Mouse (Mus musculus): ENCODE data around the gene Thra. TPM values are rescaled to one million over a fixed set of nuclear protein-coding genes. Genes with fewer than 3 reads are reported as not detected.

Gene Thra
- total and polyA plus RNA-seq, 2 experiments from 2014 or later: 44.0 to 234 TPM

DNA sequence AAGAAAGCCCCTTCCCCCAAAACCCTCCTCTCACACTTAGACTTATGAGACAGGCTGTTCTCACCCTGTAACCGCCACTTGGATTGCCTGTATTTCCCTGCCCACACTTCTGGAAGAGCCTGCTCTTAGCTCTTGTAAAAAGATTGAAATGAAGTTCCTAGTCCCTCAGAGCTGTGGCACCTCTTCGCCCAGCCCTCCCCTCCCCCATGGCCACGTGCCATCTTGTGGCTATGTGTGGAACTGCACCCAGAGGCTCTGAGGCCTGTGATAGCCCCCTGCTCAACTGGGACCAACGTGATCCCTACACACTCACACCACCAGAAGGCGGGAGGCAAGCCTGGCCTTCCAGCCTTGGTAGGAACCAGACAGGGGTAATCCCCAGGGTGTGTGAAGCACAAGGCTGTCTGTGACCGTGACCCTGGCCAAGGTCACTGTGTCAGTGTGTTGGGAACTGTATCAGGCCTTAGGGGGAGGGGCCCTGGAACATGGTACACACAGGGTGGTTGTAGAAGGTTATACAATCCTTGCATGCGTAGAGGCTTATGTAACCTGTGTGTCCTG is 14.3 kb downstream of the Thra start:
- WGBS: 17% methylated on average over 7 of the region's 7 CpGs
- Histone ChIP-seq H3K4me2 (ENCODE audit: low read depth, low read length) (no peak overlapping the region), H3K9ac (replicated peaks; ENCODE audit: low read depth, low read length) (0 out of 2 replicates have a peak overlapping the region, but pooled peaks have one; percentile 27), H3K27ac (ENCODE audit: low read depth) (peak overlapping the region; percentile 96), H3K4me1 (ENCODE audit: control insufficient read depth, insufficient read depth) (peaks cover 66% of the 10 kb centered on the region), H3K9me3 (replicated peaks; ENCODE audit: control insufficient read depth, low read length) (no peaks in the 10 kb centered on the region), H3K4me3 (ENCODE audit: low read depth, low read length) (no peak overlapping the region), H3K27me3 (ENCODE audit: control insufficient read depth, insufficient read depth, low read length) (no peaks in the 10 kb centered on the region), H3K36me3 (replicated peaks; ENCODE audit: control insufficient read depth, insufficient read depth, low read length) (peaks cover 36% of the 10 kb centered on the region)
- ATAC-seq (ENCODE audit: insufficient read depth, low read depth) (peak; percentile 60), DNase-seq (ENCODE audit: low spot score) (peak; percentile 82)
- peak; percentile 98 for TF ChIP-seq CTCF (IDR thresholded peaks at IDR 0.05; ENCODE audit: low read depth)
- peak; percentile 88 for TF ChIP-seq EP300 (IDR thresholded peaks at IDR 0.05; ENCODE audit: low read depth)

DNA sequence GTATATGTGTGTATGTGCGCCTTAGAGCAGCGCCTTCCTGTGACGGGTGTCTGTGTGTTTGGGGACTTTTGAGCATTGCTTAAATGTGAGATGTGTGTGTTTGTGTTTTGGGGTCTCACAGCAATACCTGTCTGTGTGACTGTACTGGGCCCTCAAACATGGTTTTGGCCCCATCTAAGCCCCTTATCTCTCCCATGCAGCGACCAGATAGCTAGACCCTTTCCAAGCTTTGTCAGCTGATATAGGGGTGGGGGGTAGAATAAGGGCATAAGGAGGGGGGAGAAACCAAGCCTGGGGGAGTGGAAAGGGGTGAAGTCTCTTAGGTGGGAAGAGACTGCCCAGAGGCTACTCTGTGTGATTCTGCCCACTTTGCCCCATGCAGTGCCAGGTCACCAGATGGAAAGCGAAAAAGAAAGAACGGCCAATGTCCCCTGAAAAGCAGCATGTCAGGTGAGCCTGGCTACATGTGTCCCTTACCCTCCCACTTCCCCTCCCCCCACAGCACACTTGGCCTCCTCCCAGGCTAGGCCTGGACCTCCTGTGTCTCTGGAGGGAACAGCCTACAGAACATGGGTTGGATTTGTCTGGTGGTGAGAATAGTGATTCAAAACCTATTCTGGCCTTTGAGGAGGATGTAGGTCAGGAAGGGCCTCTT is 15.4 kb downstream of the Thra start:
- ATAC-seq (ENCODE audit: insufficient read depth, low read depth): no peak
- Histone ChIP-seq H3K27ac (ENCODE audit: low read depth) (peak overlapping the region; percentile 96), H3K9ac (replicated peaks; ENCODE audit: low read depth, low read length) (no peak overlapping the region), H3K4me2 (ENCODE audit: low read depth, low read length) (no peak overlapping the region), H3K4me1 (ENCODE audit: control insufficient read depth, insufficient read depth) (peaks cover 54% of the 10 kb centered on the region), H3K9me3 (replicated peaks; ENCODE audit: control insufficient read depth, low read length) (no peaks in the 10 kb centered on the region), H3K27me3 (ENCODE audit: control insufficient read depth, insufficient read depth, low read length) (no peaks in the 10 kb centered on the region), H3K4me3 (ENCODE audit: low read depth, low read length) (no peak overlapping the region), H3K36me3 (replicated peaks; ENCODE audit: control insufficient read depth, insufficient read depth, low read length) (peaks cover 46% of the 10 kb centered on the region)
- WGBS: 81% methylated on average over 6 of the region's 6 CpGs
- TF ChIP-seq EP300 (IDR thresholded peaks at IDR 0.05; ENCODE audit: low read depth) (no peak), CTCF (IDR thresholded peaks at IDR 0.05; ENCODE audit: low read depth) (no peak)
- no peak for DNase-seq (ENCODE audit: low spot score)

DNA sequence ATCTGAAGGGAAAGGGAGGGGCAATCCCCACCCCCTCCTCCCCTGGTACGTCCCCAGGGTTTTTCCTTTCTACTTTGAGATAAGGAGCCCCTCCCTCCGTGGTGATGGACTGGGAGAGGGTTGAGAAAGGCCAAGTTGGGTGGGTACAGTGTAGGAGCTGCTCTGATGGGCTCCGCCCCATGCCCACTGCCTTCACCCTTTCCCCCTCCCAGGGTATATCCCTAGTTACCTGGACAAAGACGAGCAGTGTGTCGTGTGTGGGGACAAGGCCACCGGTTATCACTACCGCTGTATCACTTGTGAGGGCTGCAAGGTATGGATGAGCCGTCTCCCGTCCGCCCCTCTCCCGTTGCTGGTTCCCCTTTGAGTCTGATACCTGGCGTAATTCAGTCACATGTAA is 16.3 kb downstream of the Thra start:
- DNase-seq (ENCODE audit: low spot score) (no peak), ATAC-seq (ENCODE audit: insufficient read depth, low read depth) (no peak)
- no peaks in the 10 kb centered on the region for H3K9me3 ChIP-seq (replicated peaks; ENCODE audit: control insufficient read depth, low read length)
- no peak overlapping the region for H3K9ac ChIP-seq (replicated peaks; ENCODE audit: low read depth, low read length)
- no peak overlapping the region for H3K4me2 ChIP-seq (ENCODE audit: low read depth, low read length)
- H3K36me3 ChIP-seq (replicated peaks; ENCODE audit: control insufficient read depth, insufficient read depth, low read length): peaks cover 55% of the 10 kb centered on the region
- peaks cover 45% of the 10 kb centered on the region for H3K4me1 ChIP-seq (ENCODE audit: control insufficient read depth, insufficient read depth)
- WGBS: 81% methylated on average over 12 of the region's 12 CpGs
- no peak for TF ChIP-seq CTCF (IDR thresholded peaks at IDR 0.05; ENCODE audit: low read depth)
- no peak for TF ChIP-seq EP300 (IDR thresholded peaks at IDR 0.05; ENCODE audit: low read depth)
- no peak overlapping the region for H3K4me3 ChIP-seq (ENCODE audit: low read depth, low read length)
- H3K27ac ChIP-seq (ENCODE audit: low read depth): no peak overlapping the region
- H3K27me3 ChIP-seq (ENCODE audit: control insufficient read depth, insufficient read depth, low read length): no peaks in the 10 kb centered on the region

DNA sequence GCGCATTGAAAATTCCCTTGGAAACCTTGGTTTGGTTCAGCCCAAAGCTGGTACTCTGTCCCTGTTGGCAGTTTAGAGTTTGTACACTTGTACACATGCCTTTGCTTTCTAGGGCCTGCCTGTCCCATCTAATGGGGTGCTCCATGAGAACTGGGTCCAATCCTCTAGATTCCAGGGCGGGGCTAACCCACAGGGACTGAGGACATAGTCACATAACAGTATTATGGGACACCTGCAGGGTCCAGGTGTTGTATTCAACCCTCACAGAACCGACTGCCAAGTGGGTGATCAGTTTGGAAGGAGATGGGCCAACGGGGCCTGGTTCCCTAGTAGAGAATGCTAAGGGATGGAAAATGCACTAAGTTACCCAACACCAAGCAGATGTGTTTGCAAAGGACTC is 21.5 kb downstream of the Thra start:
- peaks cover 63% of the 10 kb centered on the region for H3K36me3 ChIP-seq (replicated peaks; ENCODE audit: control insufficient read depth, insufficient read depth, low read length)
- no peak overlapping the region for H3K9ac ChIP-seq (replicated peaks; ENCODE audit: low read depth, low read length)
- H3K4me2 ChIP-seq (ENCODE audit: low read depth, low read length): no peak overlapping the region
- H3K4me1 ChIP-seq (ENCODE audit: control insufficient read depth, insufficient read depth): peaks cover 18% of the 10 kb centered on the region
- no peak for TF ChIP-seq EP300 (IDR thresholded peaks at IDR 0.05; ENCODE audit: low read depth)
- TF ChIP-seq CTCF (IDR thresholded peaks at IDR 0.05; ENCODE audit: low read depth): no peak
- WGBS: 87% methylated on average over 4 of the region's 4 CpGs
- H3K9me3 ChIP-seq (replicated peaks; ENCODE audit: control insufficient read depth, low read length): no peaks in the 10 kb centered on the region
- H3K27ac ChIP-seq (ENCODE audit: low read depth): no peak overlapping the region
- no peak for DNase-seq (ENCODE audit: low spot score)
- H3K27me3 ChIP-seq (ENCODE audit: control insufficient read depth, insufficient read depth, low read length): no peaks in the 10 kb centered on the region
- H3K4me3 ChIP-seq (ENCODE audit: low read depth, low read length): no peak overlapping the region
- ATAC-seq (ENCODE audit: insufficient read depth, low read depth): no peak

DNA sequence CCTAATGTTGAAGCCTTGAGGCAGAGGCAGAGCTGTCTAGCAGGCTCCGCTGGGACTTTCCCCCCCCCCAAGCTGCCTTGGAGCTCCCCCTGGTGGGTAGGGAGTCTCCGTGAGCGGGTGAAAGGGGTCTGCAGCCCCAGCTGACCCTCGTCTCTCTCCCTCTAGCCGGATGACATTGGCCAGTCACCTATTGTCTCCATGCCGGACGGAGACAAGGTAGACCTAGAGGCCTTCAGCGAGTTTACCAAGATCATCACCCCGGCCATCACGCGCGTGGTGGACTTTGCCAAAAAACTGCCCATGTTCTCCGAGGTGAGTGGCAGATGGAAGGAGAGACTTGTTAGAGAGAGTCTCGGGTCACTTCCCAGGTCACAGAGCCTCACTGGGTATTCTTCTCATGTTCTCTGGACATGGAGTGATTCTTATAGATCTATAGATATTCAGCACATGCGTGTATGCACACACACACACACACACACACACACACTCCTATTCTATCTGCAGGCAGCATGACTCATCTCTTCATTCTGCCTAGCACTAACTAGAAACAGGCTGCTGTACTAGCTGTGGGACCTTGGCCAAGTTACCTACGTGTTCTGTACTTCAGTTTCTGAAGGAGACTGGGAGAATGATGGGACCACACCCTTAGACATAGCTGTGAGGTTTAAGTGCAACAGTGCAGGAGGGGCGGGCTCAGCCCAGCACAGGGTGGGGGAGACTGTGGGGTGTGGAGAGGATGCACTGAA is 22.5 kb downstream of the Thra start:
- H3K4me1 ChIP-seq (ENCODE audit: control insufficient read depth, insufficient read depth): peaks cover 28% of the 10 kb centered on the region
- no peak overlapping the region for H3K9ac ChIP-seq (replicated peaks; ENCODE audit: low read depth, low read length)
- H3K9me3 ChIP-seq (replicated peaks; ENCODE audit: control insufficient read depth, low read length): no peaks in the 10 kb centered on the region
- ATAC-seq (ENCODE audit: insufficient read depth, low read depth) (no peak), DNase-seq (ENCODE audit: low spot score) (no peak)
- H3K4me3 ChIP-seq (ENCODE audit: low read depth, low read length): no peak overlapping the region
- TF ChIP-seq EP300 (IDR thresholded peaks at IDR 0.05; ENCODE audit: low read depth) (no peak), CTCF (IDR thresholded peaks at IDR 0.05; ENCODE audit: low read depth) (peak; percentile 53)
- no peaks in the 10 kb centered on the region for H3K27me3 ChIP-seq (ENCODE audit: control insufficient read depth, insufficient read depth, low read length)
- peak overlapping the region; percentile 43 for H3K27ac ChIP-seq (ENCODE audit: low read depth)
- peaks cover 57% of the 10 kb centered on the region for H3K36me3 ChIP-seq (replicated peaks; ENCODE audit: control insufficient read depth, insufficient read depth, low read length)
- 56% methylated on average over 17 of the region's 17 CpGs for WGBS
- no peak overlapping the region for H3K4me2 ChIP-seq (ENCODE audit: low read depth, low read length)
